Mouse (Mus musculus) stomach, postnatal 0 days (tissue): ENCODE measurements at regions not wholly inside any gene's neighbourhood (a gene's known extent, or its start where the extent isn't known, plus 50 kb on each side); places are given as distances from the start of the nearest gene placed in this dataset.

Experiments
- ATAC-seq: fragments of 200-750 bp; cut with Nextera tagmentation; 2 replicates; pipeline ENCODE4 v1.8.0; 2017; ENCODE audit not compliant: low FRiP score, low TSS enrichment
- DNase-seq: peaks from one replicate; pipeline ENCODE4 v3.0.0-alpha.2; 2016; ENCODE audit warnings: low spot score
- H3K27ac ChIP-seq: fragments of 300-500 bp; sonication (generic); replicated peaks from 2 replicates; pipeline ENCODE4 v1.5.1; 2014; ENCODE audit warnings: mild to moderate bottlenecking, control low read depth
- H3K27me3 ChIP-seq: fragments of 300-500 bp; sonication (generic); 2 replicates; pipeline ENCODE4 v1.6.1; 2014; ENCODE audit warnings: low read length; ENCODE audit not compliant: control insufficient read depth, insufficient read depth
- H3K36me3 ChIP-seq: fragments of 300-500 bp; sonication (generic); 2 replicates; pipeline ENCODE4 v1.6.1; 2014; ENCODE audit warnings: low read length, mixed read lengths; ENCODE audit not compliant: control insufficient read depth, insufficient read depth
- H3K4me1 ChIP-seq: fragments of 300-500 bp; sonication (generic); replicated peaks from 2 replicates; pipeline ENCODE4 v1.6.1; 2014; ENCODE audit warnings: antibody characterized with exemption; ENCODE audit not compliant: control insufficient read depth, insufficient read depth
- H3K4me2 ChIP-seq: fragments of 300-500 bp; sonication (generic); replicated peaks from 2 replicates; pipeline ENCODE4 v1.6.1; 2014; ENCODE audit warnings: low read depth, mild to moderate bottlenecking, control low read depth, moderate library complexity
- H3K4me3 ChIP-seq: fragments of 300-500 bp; sonication (generic); 2 replicates; pipeline ENCODE4 v1.5.1; 2014; ENCODE audit warnings: low read depth, low read length, control low read depth
- H3K9ac ChIP-seq: fragments of 300-500 bp; sonication (generic); 2 replicates; pipeline ENCODE4 v1.6.1; 2014; ENCODE audit warnings: mild to moderate bottlenecking, low read length, control low read depth, mixed read lengths
- H3K9me3 ChIP-seq: fragments of 300-500 bp; sonication (generic); 2 replicates; pipeline ENCODE4 v1.6.1; 2016; ENCODE audit warnings: low read length; ENCODE audit not compliant: control insufficient read depth
- CTCF ChIP-seq: IDR thresholded peaks from 2 replicates; pipeline ENCODE4 v1.5.1; 2016; ENCODE audit warnings: antibody characterized with exemption, low read depth, mild to moderate bottlenecking, moderate library complexity
- EP300 ChIP-seq: optimal IDR thresholded peaks from 2 replicates; pipeline ENCODE3; 2016; ENCODE audit warnings: antibody characterized with exemption
- WGBS: fragments of 180-500 bp; shearing (Covaris S2); extraction: QIAGEN DNeasy Blood & Tissue Kit; methylation state at CpG from one replicate; pipeline ENCODE4 v1.1.7; 2014; 5-methylcytosine and 5-hydroxymethylcytosine counted together

GRCm38 (mm10) chr8:12504777-12505176 lies 68.1 kb upstream of the Spaca7 start:
- Histone ChIP-seq H3K27ac (no peak overlapping the region), H3K27me3 (peaks cover 6% of the 10 kb centered on the region; the same call in 1 of the 2 replicates)

GRCm38 (mm10) chr8:12510233-12510632 lies 62.6 kb upstream of the Spaca7 start:
- Histone ChIP-seq H3K4me3 (no peak overlapping the region), H3K9ac (no peak overlapping the region), H3K27ac (no peak overlapping the region), H3K4me1 (no peaks in the 10 kb centered on the region), H3K4me2 (no peak overlapping the region), H3K36me3 (no peaks in the 10 kb centered on the region), H3K9me3 (no peaks in the 10 kb centered on the region), H3K27me3 (no peaks in the 10 kb centered on the region)
- DNase-seq (peak; percentile 33), ATAC-seq (0 out of 2 replicates have a peak, but pooled peaks have one; percentile 60)
- WGBS, result 56% methylated on average over 2 of the region's 2 CpGs
- no peak for TF ChIP-seq EP300

More at GRCm38 (mm10) chr8:12504777-12505176, 68.1 kb upstream of the Spaca7 start:
- WGBS, result 15% methylated on average over 3 of the region's 3 CpGs
- TF ChIP-seq EP300 (no peak), CTCF (no peak)
- no peak overlapping the region for H3K4me3 ChIP-seq
- H3K4me2 ChIP-seq, result no peak overlapping the region
- no peaks in the 10 kb centered on the region for H3K9me3 ChIP-seq
- H3K4me1 ChIP-seq, result no peaks in the 10 kb centered on the region
- H3K36me3 ChIP-seq, result no peaks in the 10 kb centered on the region
- no peak overlapping the region for H3K9ac ChIP-seq
- no peak for ATAC-seq
- no peak for DNase-seq

- TF ChIP-seq EP300 (no peak), CTCF (no peak)
- H3K4me1 ChIP-seq, result no peaks in the 10 kb centered on the region
- no peaks in the 10 kb centered on the region for H3K9me3 ChIP-seq
- no peak overlapping the region for H3K4me2 ChIP-seq
- H3K9ac ChIP-seq, result no peak overlapping the region
- no peak overlapping the region for H3K27ac ChIP-seq
- no peak overlapping the region for H3K4me3 ChIP-seq
- no peak for DNase-seq
- no peak for ATAC-seq
- H3K27me3 ChIP-seq, result no peaks in the 10 kb centered on the region
- H3K36me3 ChIP-seq, result no peaks in the 10 kb centered on the region
- 64% methylated on average over 9 of the region's 9 CpGs for WGBS
Measured at GRCm38 (mm10) chr8:12513042-12513441, 59.8 kb upstream of the Spaca7 start.

DNA sequence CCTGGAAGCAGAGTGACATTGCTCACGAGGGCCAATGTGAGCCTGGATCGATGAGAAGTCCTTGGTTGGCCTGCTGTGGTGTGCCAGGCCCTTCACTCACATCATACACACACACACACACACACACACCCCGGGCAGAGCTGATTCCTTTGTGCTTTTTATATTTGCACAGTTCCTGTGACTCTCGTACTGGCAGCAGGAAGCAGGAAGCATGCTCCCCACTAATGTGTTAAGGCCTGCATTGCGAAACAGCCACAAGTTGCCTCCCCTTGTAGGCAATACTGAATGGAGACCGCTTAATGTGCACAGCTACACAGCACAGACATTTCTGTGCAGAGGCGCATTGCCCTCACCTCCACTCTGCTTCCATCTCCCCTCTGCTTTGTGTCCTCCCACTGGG lies 58.7 kb upstream of the Spaca7 start:
- H3K9me3 ChIP-seq, result no peaks in the 10 kb centered on the region
- no peaks in the 10 kb centered on the region for H3K4me1 ChIP-seq
- WGBS, result 59% methylated on average over 7 of the region's 7 CpGs
- no peak overlapping the region for H3K4me2 ChIP-seq
- DNase-seq, result peak; percentile 54
- no peaks in the 10 kb centered on the region for H3K36me3 ChIP-seq
- ATAC-seq, result peak; percentile 84
- no peak overlapping the region for H3K27ac ChIP-seq
- H3K4me3 ChIP-seq, result no peak overlapping the region
- TF ChIP-seq EP300, result no peak
- TF ChIP-seq CTCF, result no peak
- no peaks in the 10 kb centered on the region for H3K27me3 ChIP-seq
- no peak overlapping the region for H3K9ac ChIP-seq

- no peaks in the 10 kb centered on the region for H3K9me3 ChIP-seq
- no peak for TF ChIP-seq CTCF
- TF ChIP-seq EP300, result no peak
- 44% methylated on average over 9 of the region's 9 CpGs for WGBS
- H3K27ac ChIP-seq, result no peak overlapping the region
- no peak overlapping the region for H3K4me3 ChIP-seq
- H3K9ac ChIP-seq, result no peak overlapping the region
- no peaks in the 10 kb centered on the region for H3K4me1 ChIP-seq
- DNase-seq, result no peak
- no peak for ATAC-seq
- H3K27me3 ChIP-seq, result no peaks in the 10 kb centered on the region
- H3K4me2 ChIP-seq, result no peak overlapping the region
- H3K36me3 ChIP-seq, result no peaks in the 10 kb centered on the region
Measured at GRCm38 (mm10) chr8:12521636-12522035, 51.2 kb upstream of the Spaca7 start.
